Mouse (Mus musculus) spleen, postnatal 10 days (tissue): ENCODE data around the gene Galnt16.

Experiments used
- DNase-seq, 2 experiments: peaks; one replicate each; pipeline ENCODE4 v3.0.0; 2021 to 2022; ENCODE audit warnings: low spot score in 2 of 2

Gene Galnt16

DNA sequence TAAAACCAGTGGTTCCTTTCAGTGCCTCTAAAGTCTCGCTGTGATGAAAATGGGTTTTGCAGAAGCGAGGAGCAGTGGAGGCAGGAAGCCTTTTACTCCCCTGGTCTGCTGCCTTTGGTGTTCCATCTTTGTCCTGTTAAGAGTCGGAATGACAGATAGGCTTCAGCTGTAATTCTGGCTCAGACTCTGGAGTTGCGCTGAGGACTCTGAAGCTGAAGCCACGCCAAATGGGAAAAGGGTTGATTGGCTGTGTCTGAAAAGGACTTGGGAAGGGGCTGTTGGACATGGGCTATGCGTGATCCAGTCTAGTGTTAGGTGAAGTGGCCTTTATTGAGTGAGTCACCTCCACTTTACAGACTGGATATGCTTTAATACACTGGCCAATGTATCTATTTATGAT is 12.6 kb downstream of the Galnt16 start:
- DNase-seq: no peak

DNA sequence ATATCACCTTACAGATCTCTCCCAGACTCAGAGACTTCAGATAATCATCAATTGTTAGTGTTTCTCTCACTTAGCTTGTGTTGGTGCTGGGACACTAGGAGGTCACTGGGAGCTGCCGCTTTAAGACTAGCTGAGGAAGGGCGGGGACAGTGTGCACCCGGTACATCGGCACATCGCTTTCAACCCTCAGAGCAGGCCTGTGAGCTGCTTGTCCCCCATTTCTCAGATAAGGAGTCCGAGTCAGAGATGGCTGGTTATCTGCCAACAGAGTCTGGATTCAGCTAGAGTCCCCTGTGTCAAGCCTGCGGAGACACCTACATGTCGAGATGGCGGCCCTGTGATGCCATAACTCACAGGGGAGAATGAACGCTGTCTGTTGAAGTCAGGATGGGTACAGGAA is 13.5 kb downstream of the Galnt16 start:
- no peak for DNase-seq

DNA sequence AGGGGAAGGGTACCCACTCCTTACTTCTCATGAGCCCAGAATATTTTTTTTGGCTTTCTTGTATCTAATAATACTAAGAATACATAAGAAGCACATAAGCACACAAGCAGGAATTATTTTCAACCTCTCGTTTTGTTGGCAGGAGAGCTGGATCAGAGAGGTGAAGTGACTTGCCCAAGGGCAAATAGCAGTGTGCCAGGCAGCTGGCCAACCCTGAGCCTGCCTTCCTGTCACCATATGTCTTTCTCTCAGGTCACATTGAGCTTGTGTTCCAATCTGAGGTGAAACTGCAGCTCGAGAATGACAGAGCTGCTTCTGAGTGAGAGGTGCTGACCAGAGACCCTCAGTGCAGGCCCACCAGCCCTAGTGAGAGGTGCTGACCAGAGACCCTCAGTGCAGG is 15.8 kb downstream of the Galnt16 start:
- DNase-seq: no peak

DNA sequence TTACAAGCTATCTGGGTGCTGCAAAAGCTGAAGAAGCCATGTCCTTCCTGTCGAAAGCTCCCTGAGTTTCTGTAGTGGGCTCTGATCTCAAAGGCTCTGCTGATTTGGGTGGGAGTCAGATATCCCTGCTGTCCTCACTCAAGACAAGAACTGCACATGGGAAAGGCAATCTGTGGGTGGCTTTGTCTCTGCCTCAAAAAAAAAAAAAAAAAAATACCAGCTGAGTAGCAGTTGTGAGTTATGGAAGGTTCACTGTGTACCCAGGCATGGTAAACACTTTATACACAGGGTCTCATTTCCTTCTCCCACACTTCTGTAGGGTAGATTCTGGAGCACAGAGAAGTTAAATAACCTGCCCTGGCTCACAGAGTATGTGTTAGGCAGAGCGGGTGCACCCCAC is 19.2 kb downstream of the Galnt16 start:
- DNase-seq: no peak

DNA sequence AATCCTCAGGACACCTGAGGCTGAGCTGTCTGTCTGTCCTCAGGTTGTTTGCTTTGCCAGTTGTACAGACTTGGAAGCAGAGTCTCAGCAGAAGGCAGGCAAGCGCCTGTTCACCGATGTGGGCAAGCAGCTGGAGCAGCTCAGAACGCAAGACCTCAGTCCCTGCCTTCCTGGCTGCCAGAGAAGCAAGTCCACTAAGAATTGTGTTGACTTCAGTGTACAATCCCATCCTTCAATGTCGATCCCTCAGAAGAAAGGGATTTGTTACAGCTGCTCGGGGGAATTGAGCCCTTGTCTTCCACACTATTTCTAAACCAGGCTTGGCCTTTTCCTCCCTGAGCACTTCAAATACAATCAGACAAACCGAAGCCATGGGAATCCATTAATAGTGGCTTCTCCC is 20.2 kb downstream of the Galnt16 start:
- DNase-seq: no peak

DNA sequence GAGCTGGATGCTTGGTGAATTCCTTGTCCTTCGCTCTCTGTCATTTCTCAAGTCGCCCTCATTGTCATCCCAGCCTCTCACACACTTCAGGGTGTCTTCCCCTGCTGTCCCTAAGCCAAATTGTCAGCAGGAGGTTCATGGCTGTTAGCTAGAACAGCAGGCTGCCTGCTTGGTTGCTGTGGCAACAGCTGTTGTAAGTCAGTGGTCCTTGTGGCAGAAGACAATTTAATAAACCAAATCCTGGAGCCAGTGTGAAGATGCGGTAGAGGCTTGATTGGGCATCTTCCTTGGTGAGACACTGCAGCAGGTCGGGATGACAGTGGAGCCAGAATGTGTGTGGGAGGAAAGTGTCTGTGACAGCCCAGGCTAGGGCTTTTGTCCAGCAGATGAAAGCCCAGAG is 27.2 kb downstream of the Galnt16 start:
- no peak for DNase-seq

DNA sequence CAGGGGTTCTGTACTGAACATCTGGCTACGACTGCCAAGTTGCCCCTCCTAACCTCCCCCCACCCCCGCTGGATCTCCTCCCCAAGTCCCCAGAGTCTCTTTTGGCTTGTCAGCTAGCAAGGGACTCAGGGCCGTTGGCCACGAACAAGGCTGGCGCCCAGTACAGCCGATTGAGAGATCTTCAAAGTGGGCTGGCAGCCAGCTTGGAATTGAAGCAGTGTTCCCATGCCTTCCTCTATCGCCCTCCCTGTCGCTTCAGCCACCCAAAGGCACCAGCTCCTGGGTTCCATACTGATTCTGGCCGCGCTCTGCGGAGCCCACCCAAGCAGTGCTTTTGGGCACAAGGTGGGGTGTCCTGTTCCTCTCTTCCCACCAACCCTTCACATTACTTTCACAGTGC is 31.6 kb downstream of the Galnt16 start:
- DNase-seq: no peak

DNA sequence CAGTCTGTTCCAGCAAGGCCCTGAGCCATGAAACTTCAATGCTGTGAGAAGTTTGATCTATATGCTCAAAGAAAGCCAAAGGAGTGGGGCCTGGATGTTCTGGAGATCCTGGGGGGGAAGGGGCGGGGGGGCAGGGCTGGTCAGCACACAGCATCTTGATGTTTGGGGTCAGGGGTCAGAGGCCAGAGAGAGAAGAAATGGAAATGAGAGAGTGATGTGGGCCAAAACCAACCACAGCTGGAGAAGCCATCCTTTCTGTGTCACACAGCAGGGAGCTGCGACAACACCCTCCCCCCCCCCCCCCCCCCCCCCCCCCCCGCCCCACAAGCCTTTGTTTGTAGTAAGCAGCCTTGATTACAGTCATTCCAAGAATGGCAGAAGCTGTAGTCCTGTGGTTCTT is 35.1 kb downstream of the Galnt16 start:
- DNase-seq: no peak

DNA sequence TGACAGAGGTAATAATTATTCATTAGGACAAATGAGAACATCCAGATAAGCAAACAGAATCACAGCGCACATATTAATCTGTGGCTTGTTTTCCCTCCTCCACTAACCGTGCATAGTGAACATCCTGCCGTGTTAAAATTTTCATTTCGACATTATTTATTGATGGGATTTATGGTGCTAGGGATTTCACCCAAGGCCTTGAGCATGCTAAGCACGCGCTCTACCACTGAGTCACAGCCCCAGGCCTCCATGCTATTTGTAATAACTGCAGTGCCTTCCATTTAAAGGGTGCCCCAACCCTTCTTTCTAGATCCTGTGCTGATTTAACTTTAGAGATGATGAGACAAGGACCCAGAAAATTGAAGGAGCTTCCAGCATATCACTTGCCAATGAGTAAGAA is 36.2 kb downstream of the Galnt16 start:
- DNase-seq: no peak

DNA sequence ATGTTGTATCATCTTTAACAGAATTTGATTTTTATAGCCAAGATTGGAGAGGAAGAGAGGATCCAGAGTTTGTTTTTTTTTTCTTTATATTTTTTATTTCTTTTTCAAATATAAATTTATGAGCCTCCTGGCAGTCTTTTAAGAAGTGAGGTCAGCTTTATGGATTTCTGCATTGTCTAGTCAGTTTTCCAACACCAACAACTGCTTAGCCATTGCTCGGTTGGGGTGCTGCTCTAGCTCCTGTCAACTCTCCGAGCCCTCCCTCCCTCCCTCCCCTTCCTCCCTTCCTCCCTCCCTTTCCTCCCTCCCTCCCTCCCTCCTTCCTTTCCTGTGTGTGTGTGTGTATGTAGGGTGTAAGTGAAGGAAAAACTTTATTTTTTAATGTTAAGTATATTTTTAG is 43.8 kb downstream of the Galnt16 start:
- DNase-seq: no peak

DNA sequence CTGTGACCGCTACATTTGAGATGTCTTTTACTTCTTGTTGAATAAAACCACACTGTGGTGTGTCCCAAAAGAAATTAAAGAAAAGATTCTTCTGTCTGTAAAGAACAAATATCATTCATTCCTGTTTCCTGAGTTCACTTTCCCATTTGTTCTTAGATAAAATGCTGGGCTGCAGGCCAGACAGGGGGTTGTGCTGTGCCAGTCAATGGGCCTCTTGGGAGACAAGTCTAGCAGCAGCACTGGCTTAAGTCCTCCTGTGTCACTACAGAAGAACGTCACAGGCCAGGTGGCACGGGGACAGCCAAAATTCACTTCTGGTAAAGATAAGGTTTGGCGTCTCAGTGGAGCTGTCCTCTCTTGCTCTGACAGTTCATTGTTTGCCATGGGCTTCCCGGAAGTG is 44.7 kb downstream of the Galnt16 start:
- DNase-seq: no peak

DNA sequence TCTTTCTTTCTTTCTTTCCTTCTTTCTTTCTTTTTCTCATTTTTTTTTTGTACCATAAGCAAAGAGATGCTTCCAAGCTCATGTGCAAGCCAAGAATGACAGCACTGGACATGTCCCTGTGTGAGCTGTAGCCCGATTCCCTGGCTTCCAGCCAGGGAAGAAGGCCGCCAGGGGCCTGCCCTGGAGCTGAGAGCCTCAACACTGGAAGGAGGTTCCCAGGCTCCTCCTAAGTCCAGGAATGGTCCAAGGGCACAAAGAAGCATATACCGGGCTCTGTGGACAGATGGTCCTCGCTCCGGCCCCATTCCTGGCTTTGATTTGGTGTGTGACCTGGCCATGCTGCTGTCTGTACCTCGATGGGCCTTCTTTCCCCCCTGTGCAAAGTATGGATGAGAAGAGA is 46.9 kb downstream of the Galnt16 start:
- no peak for DNase-seq

DNA sequence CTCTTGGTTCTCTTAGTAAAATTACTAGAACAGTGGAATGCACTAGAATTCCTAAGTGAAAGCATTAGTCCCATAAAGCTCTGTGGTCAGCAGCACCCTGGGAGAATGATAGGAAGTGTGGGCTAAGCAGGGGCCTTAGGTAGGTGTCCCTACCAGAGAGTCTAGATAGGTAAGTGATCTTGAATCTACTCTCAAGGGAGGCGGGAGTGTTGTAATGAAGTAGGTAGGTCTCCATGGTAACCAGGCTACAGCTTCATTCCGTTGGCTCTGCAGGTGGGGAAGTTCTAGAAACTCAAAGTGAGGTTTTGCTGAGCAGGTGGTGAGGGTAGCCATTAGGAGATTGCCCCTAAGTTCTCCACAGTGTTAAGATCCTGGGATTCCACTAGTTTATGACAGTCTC is 47.7 kb downstream of the Galnt16 start:
- no peak for DNase-seq

DNA sequence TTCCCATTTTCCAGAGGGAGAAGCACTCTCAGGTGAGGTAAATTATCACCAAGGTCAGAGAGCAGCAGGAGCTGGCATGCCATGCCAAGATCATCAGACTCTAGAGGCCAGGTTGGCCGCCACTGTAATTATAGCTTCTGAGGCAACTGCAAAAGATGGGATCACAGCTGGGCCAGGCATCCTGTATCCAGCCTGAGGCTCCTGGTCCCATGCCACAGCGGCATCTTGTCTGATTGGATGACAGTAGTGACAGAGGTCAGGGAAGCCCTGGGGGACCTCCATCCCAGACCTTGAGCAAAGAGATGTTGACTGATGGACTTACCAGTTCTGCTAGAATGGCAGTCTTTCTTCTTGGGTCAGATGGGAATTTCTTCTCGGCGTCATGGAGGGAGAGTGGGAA is 48.4 kb downstream of the Galnt16 start:
- no peak for DNase-seq

DNA sequence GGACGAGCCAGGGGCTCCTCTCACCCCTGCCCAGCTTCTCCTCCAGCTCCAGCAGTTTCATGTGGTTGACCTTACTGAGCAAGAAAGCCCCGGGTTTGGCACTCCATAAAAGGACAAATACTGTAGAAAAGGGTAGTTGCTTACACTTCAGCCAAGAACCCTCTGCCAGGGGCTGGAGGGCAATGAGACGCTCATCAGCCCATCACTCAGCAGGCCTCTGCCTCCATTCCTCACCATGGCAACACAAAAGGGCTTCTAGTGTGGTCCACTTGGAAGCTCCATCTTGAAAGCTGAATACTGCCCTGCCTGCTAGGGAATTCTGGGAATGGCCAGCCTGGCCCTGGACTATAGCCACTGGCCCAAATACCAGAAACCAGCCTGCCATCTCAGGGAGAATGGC is 49.3 kb downstream of the Galnt16 start:
- DNase-seq: no peak

DNA sequence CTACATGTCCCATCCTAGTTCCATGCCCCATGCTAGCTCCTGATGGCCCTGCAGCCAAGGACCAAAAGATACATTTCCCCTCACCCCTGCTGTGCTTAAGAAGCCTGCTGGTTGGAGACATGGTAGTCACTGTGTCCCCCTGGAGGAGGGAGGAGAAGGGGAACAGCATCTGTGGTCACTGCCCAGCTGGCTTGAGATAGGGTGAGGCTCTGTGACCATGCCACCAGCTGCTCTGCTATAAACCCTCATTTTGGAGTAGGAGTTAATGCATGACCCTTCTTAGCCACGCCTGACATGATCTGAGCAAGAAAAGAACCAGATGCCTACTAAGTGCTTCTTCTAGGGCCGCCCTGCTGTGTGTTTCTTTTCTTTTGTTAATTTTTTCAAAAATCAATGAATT is 51.5 kb downstream of the Galnt16 start:
- no peak for DNase-seq

DNA sequence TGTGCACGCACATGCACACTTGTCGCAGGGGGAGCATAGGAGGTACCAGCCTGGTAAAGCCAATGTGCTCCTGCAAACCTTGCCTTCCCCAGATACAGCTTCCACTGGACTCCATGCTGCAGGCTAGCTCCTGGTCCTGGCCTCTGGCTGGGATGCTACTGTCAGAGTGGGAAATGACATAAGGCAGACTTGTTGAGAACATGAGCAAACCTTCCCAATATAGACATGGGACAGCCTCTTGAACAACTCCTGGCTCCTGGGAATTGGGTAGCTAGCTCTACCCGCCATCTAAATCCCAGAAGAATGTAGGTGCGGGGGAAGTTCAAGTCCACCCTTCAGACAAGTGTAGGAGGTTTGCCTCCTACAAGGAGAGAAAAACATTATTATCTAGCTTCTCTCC is 56.2 kb downstream of the Galnt16 start:
- no peak for DNase-seq

DNA sequence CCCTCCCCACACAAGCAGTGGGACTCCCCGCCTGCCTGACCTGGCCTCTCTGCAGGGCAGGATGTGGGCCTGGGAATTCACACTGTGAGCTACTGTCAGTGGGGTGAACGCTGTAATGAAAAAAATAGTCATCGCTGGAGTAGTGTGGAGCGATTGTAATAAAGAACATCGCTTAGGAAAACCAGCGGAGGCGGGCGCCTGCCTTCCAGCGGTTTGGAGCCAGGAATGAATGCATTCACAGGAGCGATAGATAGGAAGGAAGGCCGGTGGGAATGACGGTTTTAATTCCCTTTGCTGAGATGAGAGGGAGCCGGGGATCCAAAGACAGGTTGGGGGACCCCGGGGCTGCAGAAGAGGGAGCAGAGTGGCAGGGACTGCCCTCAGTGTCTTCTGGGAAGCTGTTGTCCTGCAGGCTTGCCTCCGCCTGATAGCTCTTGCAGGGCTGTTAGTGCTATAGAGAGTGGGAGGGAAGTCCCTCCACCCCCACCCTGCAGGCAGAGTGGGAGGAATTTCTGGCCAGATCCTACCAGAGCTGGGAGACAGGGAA is 56.8 kb downstream of the Galnt16 start:
- DNase-seq: no peak

DNA sequence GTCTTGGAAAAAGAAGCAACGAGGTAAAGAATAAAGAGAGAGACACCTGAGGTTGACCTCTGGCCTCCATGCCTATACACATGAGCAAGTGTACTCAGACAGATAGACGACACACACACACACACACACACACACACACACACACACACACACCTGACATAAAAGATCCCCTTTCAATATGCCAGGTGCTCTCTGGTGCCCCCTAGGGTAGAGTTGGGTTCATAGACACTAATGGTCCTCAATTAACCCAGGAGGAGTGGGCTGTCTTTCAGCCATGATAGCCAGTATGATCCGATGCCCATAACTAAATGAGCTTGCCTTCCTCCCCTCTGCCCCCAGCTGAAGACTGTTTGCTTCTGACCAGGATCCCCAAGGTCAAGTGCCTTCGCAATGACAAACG is 59.0 kb downstream of the Galnt16 start:
- DNase-seq: peak in 1 of 2 experiments; percentile 53

DNA sequence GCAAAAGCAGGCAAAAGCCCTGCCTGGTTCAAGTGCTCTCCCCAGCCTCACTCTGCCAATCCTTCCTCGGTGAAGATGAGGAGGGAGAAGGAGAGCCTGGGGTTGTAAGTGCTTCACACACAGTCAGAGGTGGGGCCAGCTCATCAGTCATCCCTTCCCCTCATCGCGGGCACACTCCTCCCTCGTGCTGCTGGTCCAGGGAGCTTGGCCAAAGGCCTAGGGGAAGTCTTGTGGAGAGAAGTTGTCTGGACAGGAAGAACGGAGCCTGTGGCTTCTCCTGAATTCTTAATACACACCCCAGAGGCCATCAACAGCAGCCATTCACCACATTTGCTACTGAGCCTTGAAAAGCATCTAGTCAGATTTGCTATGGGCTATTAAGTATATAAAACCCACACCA is 63.3 kb downstream of the Galnt16 start:
- no peak for DNase-seq

DNA sequence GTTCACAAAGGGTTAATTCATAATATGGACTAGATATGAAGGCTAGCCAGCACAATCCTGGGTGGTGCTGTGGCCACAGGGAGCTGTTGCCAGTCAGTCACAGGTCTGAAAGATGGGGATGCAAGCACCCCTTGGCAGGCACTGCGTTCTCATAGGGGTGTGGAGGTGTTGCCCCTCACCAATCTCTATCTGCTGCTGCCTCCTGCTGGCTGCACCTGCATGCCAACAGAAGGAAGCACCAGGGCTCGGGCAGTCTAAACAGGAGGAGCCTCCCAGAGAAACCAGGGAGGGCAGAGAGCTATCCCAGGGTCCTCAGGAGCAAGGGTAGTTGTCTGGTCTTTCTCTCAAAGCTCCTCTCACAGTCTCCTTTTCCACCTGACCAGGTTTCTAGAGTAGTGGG is 66.9 kb downstream of the Galnt16 start:
- peak in 1 of 2 experiments; percentile 29 for DNase-seq

DNA sequence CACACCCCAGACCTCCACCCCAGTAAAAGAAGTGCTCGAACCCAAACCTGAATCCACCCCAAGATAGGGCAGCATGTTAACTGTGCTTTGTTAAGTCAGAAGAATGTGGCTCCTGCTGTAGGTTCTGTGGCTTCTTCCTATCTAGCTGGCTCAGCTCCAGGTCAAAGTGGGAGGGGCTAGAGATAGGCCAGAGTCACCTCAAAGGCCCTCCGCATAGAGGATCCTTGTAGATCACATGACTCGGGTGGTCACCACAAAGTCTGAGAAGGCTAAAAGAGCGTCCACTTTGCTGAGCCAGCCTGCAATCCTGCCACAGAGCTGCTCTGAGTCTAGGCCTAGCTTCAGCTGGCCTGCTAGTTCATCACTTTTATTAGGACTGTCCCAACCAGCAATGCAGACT is 76.1 kb downstream of the Galnt16 start:
- peak; percentile 22 to 57 for DNase-seq

DNA sequence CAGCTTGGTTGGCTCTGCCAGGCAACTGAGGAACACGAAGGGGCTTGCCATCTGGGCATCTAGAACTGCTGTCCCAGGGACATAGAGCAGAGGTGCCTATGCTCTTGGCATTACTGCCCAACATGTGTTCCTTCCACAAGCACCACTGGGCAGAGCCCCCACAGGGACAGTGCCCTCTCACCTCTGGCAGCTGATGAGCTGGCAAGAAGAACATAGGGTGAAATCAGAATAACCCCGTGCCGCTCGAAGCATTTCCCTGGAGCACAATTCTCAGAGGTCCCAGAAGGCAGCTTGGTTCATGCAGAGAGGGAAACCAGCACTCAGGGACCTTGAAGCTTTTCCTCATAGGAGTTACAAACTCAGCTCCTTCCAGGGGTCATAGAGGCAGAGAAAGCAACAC is 76.7 kb downstream of the Galnt16 start:
- no peak for DNase-seq

DNA sequence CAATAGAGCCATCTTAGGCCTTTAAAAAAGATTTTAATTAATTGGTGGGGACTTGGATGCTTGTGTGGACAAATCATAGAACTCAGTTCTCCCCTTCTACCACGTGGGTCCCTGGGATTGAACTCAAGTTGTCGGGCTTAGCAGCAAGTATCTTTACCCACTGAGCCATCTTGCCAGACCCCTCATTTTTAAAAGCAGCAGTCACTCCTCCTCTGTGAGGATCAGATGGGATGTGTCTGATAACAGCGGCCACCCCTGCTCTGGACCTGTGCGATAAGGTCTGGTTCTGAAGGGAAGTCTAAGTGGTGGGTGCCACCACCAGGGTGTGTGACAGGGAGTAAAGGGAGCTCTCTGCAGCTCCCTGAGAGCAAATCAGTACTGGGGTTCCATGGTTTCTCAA is 77.5 kb downstream of the Galnt16 start:
- no peak for DNase-seq

DNA sequence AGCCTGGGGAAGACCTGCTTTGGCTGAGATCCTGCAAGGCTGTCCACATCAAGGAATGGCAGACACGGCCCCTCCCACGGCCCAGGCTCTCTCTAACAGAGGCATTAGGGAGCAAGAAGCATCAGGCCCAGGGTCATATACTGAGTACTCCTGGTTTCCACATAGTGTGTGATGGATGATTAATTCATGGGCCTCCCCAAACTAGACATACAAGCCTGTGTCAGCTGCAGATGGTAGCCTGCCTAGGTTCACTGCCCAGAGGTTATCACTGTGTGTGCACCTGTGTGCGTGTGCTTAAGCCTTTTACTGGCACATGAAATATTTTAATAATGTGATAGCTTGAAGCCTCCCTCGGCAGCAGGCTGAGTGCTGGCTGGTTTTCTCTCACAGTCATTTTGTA is 77.9 kb downstream of the Galnt16 start:
- no peak for DNase-seq
